Mouse (Mus musculus) adrenal gland, adult 18-20 months (tissue): Measurements from ENCODE around the gene Xab2. TPM values are rescaled to one million over a fixed set of nuclear protein-coding genes. Genes with fewer than 3 reads are reported as not detected.

Experiments used
- DNase-seq, 2 experiments: peaks; one replicate each; pipeline ENCODE4 v3.0.0; 2021 to 2022; ENCODE audit warnings: low spot score in 2 of 2
- total RNA-seq, 2 experiments: library from RNA; stranded (reverse); gene quantifications; 1 replicate in 1 of 2; 2 replicates in 1 of 2; pipeline ENCODE4 v1.2.3; 2021

Xab2 gene
- total RNA-seq, 2 experiments from 2014 or later, result 34.1 to 39.1 TPM

DNA sequence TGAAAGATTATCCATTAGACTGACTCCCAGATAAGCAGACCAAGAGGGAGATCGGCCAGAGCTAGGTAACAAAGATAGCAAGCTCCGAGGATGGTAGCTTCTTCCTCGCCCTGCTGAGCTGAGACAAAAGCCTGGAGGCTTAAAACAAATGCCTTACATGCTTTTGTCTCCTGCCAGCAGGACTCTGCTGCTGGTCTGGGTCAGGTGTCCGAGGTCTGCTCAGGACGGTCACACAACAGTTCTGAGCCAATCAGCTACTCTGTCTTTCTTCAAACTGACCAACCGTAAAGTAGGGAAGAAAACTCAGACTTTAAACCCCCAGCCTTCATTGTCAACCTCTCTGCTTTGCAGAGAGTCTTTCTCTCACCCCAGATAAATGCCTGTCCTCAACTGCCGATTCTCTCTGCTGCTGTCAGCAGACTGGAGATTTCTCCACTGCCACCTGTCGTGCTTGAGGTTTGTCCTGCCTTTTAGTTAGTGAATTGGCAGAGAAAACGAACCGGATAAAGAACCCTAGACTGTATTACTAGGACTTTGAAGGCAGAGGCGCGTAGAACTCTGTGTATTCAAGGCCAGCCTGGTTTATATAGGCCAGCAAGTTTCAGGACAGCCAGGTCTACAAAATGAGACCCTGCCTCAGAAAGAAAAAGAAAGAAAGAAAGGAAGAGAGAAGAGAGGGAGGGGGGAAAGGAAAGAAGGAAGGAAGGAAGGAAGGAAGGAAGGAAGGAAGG lies 53.3 kb downstream of the Xab2 start, which contains the start of gene C330021F23Rik:
TSS of gene C330021F23Rik (plus strand) at position 350 of the 731 bp plus-strand sequence.
- DNase-seq, result no peak

Other genes starting within 250 kb of the Xab2 start
- 10 to 100 TPM; 31.0 to 34.2 TPM for gene Arhgef18, start 228.3 kb downstream of the Xab2 start, total RNA-seq
- 1 to 10 TPM; 5.9 to 9.8 TPM for gene Pex11g, start 153.6 kb downstream of the Xab2 start, total RNA-seq
- gene Tex45, start 150.5 kb downstream of the Xab2 start, total RNA-seq, result not detected
- gene Zfp358, start 128.2 kb downstream of the Xab2 start, total RNA-seq, result 10 to 100 TPM; 17.5 to 20.5 TPM
- 10 to 100 TPM; 40.9 to 42.8 TPM for gene Mcoln1, start 120.9 kb downstream of the Xab2 start, total RNA-seq
- 10 to 100 TPM; 37.4 to 40.7 TPM for gene Pnpla6, start 105.9 kb downstream of the Xab2 start, total RNA-seq
- gene C330021F23Rik, start 53.3 kb downstream of the Xab2 start, total RNA-seq, result under 1 TPM in 1 of 2 experiments, not detected in 1; 0.38 TPM
- gene Camsap3, start 34.0 kb downstream of the Xab2 start, total RNA-seq, result 1 to 10 TPM; 4.1 to 8.0 TPM
- gene Pet100, start 232 bp upstream of the Xab2 start, total RNA-seq, result 100 to 1,000 TPM; 117 to 148 TPM
- gene Pcp2, start 4.2 kb upstream of the Xab2 start, total RNA-seq, result not detected
- gene Stxbp2, start 9.6 kb upstream of the Xab2 start, total RNA-seq, result 10 to 100 TPM; 87.5 to 98.8 TPM
- 100 to 1,000 TPM; 182 to 325 TPM for gene Retn, start 34.5 kb upstream of the Xab2 start, total RNA-seq
- under 1 TPM in 1 of 2 experiments, not detected in 1; 0.32 TPM for gene Mcemp1, start 44.4 kb upstream of the Xab2 start, total RNA-seq
- gene Fcor, start 51.0 kb upstream of the Xab2 start, total RNA-seq, result 100 to 1,000 TPM in 1 of 2 experiments, 10 to 100 TPM in 1; 37.9 to 110 TPM
- gene Trappc5, start 55.0 kb upstream of the Xab2 start, total RNA-seq, result 10 to 100 TPM; 22.4 to 23.6 TPM
- gene Fcer2a, start 72.9 kb upstream of the Xab2 start, total RNA-seq, result under 1 TPM in 1 of 2 experiments, not detected in 1; 0.35 TPM
- not detected for gene Clec4g, start 99.3 kb upstream of the Xab2 start, total RNA-seq
- gene Cd209a, start 127.7 kb upstream of the Xab2 start, total RNA-seq, result 1 to 10 TPM in 1 of 2 experiments, under 1 TPM in 1; 0.40 to 1.7 TPM
- gene Cd209e, start 233.0 kb upstream of the Xab2 start, total RNA-seq, result not detected